Mouse (Mus musculus) testis, adult 2 months (tissue): ENCODE results near the gene Col15a1.

Experiments
- CTCF ChIP-seq: fragments of 200-500 bp; IDR thresholded peaks from 2 replicates; pipeline ENCODE4 v1.5.1; 2012; ENCODE audit warnings: low read depth, mild to moderate bottlenecking, inconsistent platforms, low read length, moderate library complexity; ENCODE audit not compliant: control insufficient read depth, insufficient read depth, insufficient replicate concordance
- POLR2A ChIP-seq: fragments of 200-500 bp; IDR thresholded peaks from 2 replicates; pipeline ENCODE4 v1.6.1; 2012; ENCODE audit warnings: low read depth, mild to moderate bottlenecking, inconsistent platforms, low read length, moderate library complexity; ENCODE audit not compliant: control insufficient read depth

GRCm38 (mm10) chr4:47294544-47295070, 86.6 kb downstream of the Col15a1 start:
- no peak for TF ChIP-seq CTCF
- no peak for TF ChIP-seq POLR2A
